In genomic region chr11:102780986-102781351, GRCm38 (mm10) we compare ENCODE assay signal across 18 mouse cellular contexts. TPM values are rescaled to one million over a fixed set of nuclear protein-coding genes. Genes with fewer than 3 reads are reported as not detected.
A peak's percentile ranks its signal among the peaks of the same experiment; 100 is the strongest.
DNase-seq lines count a peak whose midpoint lies in the region; ATAC-seq and TF ChIP-seq lines count a peak whose summit lies in the region.
"Had no signal": no experiment of that assay in that cellular context is flagged by ENCODE, and none has a peak within 500 bp of the region (broad histone marks: within the 10 kb centered on the region; RNA-seq: fewer than 3 reads in every experiment).

No protein-coding gene starts in this region.

- H3K4me3 ChIP-seq in hindbrain, embryonic 10.5 days, result no peak overlapping the region
- no peak overlapping the region for H3K4me3 ChIP-seq in hindbrain, embryonic 12.5 days
- H3K4me3 ChIP-seq in lung, postnatal 0 days (ENCODE audit: low read depth, low read length), result no peak overlapping the region
- H3K4me3 ChIP-seq in heart, postnatal 0 days (ENCODE audit: low read depth, low read length), result no peak overlapping the region
- H3K4me3 ChIP-seq: forebrain, embryonic 13.5 days; limb, embryonic 15.5 days had no signal

- TF ChIP-seq CTCF in lung, postnatal 0 days (IDR thresholded peaks at IDR 0.05), result no peak
- TF ChIP-seq CTCF in heart, postnatal 0 days (IDR thresholded peaks at IDR 0.05; ENCODE audit: low read depth), result no peak

- ATAC-seq in hindbrain, embryonic 12.5 days (ENCODE audit: low FRiP score), result no peak
- no peak for ATAC-seq in lung, postnatal 0 days
- no peak for ATAC-seq in heart, postnatal 0 days (ENCODE audit: insufficient read depth, low read depth)
- ATAC-seq: activated CD4-positive, CD25-positive, alpha-beta regulatory T cell, adult 4 months; forebrain, embryonic 13.5 days; Patski had no signal

- H3K27me3 ChIP-seq in hindbrain, embryonic 10.5 days (ENCODE audit: insufficient read depth, poor library complexity, severe bottlenecking), result peaks cover 31% of the 10 kb centered on the region
- no peaks in the 10 kb centered on the region for H3K27me3 ChIP-seq in hindbrain, embryonic 12.5 days
- no peaks in the 10 kb centered on the region for H3K27me3 ChIP-seq in lung, postnatal 0 days (replicated peaks; ENCODE audit: insufficient read depth, low read length)
- no peaks in the 10 kb centered on the region for H3K27me3 ChIP-seq in heart, postnatal 0 days (ENCODE audit: control insufficient read depth, insufficient read depth, low read length)
- H3K27me3 ChIP-seq: forebrain, embryonic 13.5 days; Patski had no signal

- no peak overlapping the region for H3K4me2 ChIP-seq in hindbrain, embryonic 12.5 days (replicated peaks)
- no peak overlapping the region for H3K4me2 ChIP-seq in lung, postnatal 0 days (replicated peaks; ENCODE audit: low read depth, low read length)
- peak overlapping the region; percentile 17 for H3K4me2 ChIP-seq in heart, postnatal 0 days (ENCODE audit: low read depth, low read length)
- H3K4me2 ChIP-seq: forebrain, embryonic 13.5 days; limb, embryonic 15.5 days had no signal

- no peak overlapping the region for H3K9ac ChIP-seq in hindbrain, embryonic 12.5 days
- H3K9ac ChIP-seq in lung, postnatal 0 days (replicated peaks; ENCODE audit: low read depth), result no peak overlapping the region
- H3K9ac ChIP-seq in heart, postnatal 0 days (replicated peaks; ENCODE audit: low read depth, low read length), result no peak overlapping the region
- H3K9ac ChIP-seq: forebrain, embryonic 13.5 days; limb, embryonic 15.5 days had no signal

- H3K27ac ChIP-seq in hindbrain, embryonic 10.5 days, result 0 out of 2 replicates have a peak overlapping the region, but pooled peaks have one; percentile 12
- no peak overlapping the region for H3K27ac ChIP-seq in hindbrain, embryonic 12.5 days
- peak overlapping the region; percentile 75 for H3K27ac ChIP-seq in lung, postnatal 0 days (ENCODE audit: low read length)
- peak overlapping the region; percentile 62 for H3K27ac ChIP-seq in heart, postnatal 0 days (ENCODE audit: low read depth)
- H3K27ac ChIP-seq: forebrain, embryonic 13.5 days; limb, embryonic 15.5 days had no signal

- H3K4me1 ChIP-seq in hindbrain, embryonic 10.5 days (replicated peaks), result peaks cover 40% of the 10 kb centered on the region
- H3K4me1 ChIP-seq in hindbrain, embryonic 12.5 days, result peaks cover 21% of the 10 kb centered on the region
- H3K4me1 ChIP-seq in lung, postnatal 0 days (ENCODE audit: insufficient read depth, low read depth, low read length), result peaks cover 11% of the 10 kb centered on the region
- H3K4me1 ChIP-seq in heart, postnatal 0 days (ENCODE audit: control insufficient read depth, insufficient read depth), result peaks cover 45% of the 10 kb centered on the region

- no peak for TF ChIP-seq EP300 in lung, postnatal 0 days (IDR thresholded peaks at IDR 0.05)
- TF ChIP-seq EP300 in heart, postnatal 0 days (IDR thresholded peaks at IDR 0.05; ENCODE audit: low read depth), result no peak

- H3K36me3 ChIP-seq in hindbrain, embryonic 10.5 days, result peaks cover 14% of the 10 kb centered on the region
- H3K36me3 ChIP-seq in hindbrain, embryonic 12.5 days, result peaks cover 10% of the 10 kb centered on the region
- H3K36me3 ChIP-seq in lung, postnatal 0 days (ENCODE audit: insufficient read depth, low read length), result no peaks in the 10 kb centered on the region
- no peaks in the 10 kb centered on the region for H3K36me3 ChIP-seq in heart, postnatal 0 days (replicated peaks; ENCODE audit: control insufficient read depth, insufficient read depth, low read length)

- no peaks in the 10 kb centered on the region for H3K9me3 ChIP-seq in hindbrain, embryonic 10.5 days
- no peaks in the 10 kb centered on the region for H3K9me3 ChIP-seq in hindbrain, embryonic 12.5 days (replicated peaks)
- H3K9me3 ChIP-seq in lung, postnatal 0 days (ENCODE audit: low read length), result no peaks in the 10 kb centered on the region
- no peaks in the 10 kb centered on the region for H3K9me3 ChIP-seq in heart, postnatal 0 days (replicated peaks; ENCODE audit: control insufficient read depth, low read length)
- H3K9me3 ChIP-seq: forebrain, embryonic 13.5 days; limb, embryonic 15.5 days had no signal

- peak; percentile 76 for DNase-seq in heart, adult 11 months
- no peak for DNase-seq in heart, adult 9 months (ENCODE audit: low spot score in 2 of 2)
- no peak for DNase-seq in hindbrain, embryonic 10.5 days (ENCODE audit: low spot score)
- no peak for DNase-seq in lung, postnatal 0 days (ENCODE audit: low spot score)
- no peak for DNase-seq in lung, postnatal 36 days
- no peak for DNase-seq in heart, postnatal 0 days (ENCODE audit: low spot score)
- DNase-seq: adrenal gland, postnatal 14 days; embryo, embryonic 11 days; thymus, postnatal 36 days had no signal

- 67% methylated on average over 10 of the region's 10 CpGs for WGBS in hindbrain, embryonic 10.5 days
- 60% methylated on average over 10 of the region's 10 CpGs for WGBS in hindbrain, embryonic 12.5 days
- WGBS in lung, postnatal 0 days, result 39% methylated on average over 10 of the region's 10 CpGs
- 30% methylated on average over 10 of the region's 10 CpGs for WGBS in heart, postnatal 0 days

RNA-seq across cellular contexts. Expression of gene Adam11, which starts 19.7 kb away (rescaled TPM):
- polyA plus RNA-seq in hindbrain, embryonic 10.5 days (2016; fragmentation: Nextera tagmentation; extraction: Ambion mirVana), result 14.6 and 22.6 TPM in 2 replicates
- polyA plus RNA-seq in hindbrain, embryonic 12.5 days (2016; fragmentation: Nextera tagmentation; extraction: Ambion mirVana), result 33.3 and 35.3 TPM in 2 replicates
- 0.78 and 1.8 TPM in 2 replicates for polyA plus RNA-seq in lung, postnatal 0 days (2015; fragmentation: Nextera tagmentation; extraction: Ambion mirVana)
- 7.4 and 13.6 TPM in 2 replicates for total RNA-seq in heart, postnatal 0 days (2014; rRNA removed; ENCODE audit: low replicate concordance)
- 3.2 and 3.4 TPM in 2 replicates for polyA plus RNA-seq in heart, postnatal 0 days (2015; fragmentation: Nextera tagmentation; extraction: Ambion mirVana)
- total RNA-seq: neutrophil, adult 5-6 weeks had no signal
- polyA plus RNA-seq: activated CD4-positive, CD25-positive, alpha-beta regulatory T cell, adult 4 months had no signal

RNA-seq across cellular contexts. Expression of gene Gjc1, which starts 38.5 kb away (rescaled TPM):
- 71.1 and 81.3 TPM in 2 replicates for polyA plus RNA-seq in hindbrain, embryonic 10.5 days (2016; fragmentation: Nextera tagmentation; extraction: Ambion mirVana)
- polyA plus RNA-seq in hindbrain, embryonic 12.5 days (2016; fragmentation: Nextera tagmentation; extraction: Ambion mirVana), result 77.6 and 81.3 TPM in 2 replicates
- polyA plus RNA-seq in lung, postnatal 0 days (2015; fragmentation: Nextera tagmentation; extraction: Ambion mirVana), result 35.9 and 37.0 TPM in 2 replicates
- 19.2 and 29.4 TPM in 2 replicates for total RNA-seq in heart, postnatal 0 days (2014; rRNA removed; ENCODE audit: low replicate concordance)
- 41.1 and 42.7 TPM in 2 replicates for polyA plus RNA-seq in heart, postnatal 0 days (2015; fragmentation: Nextera tagmentation; extraction: Ambion mirVana)
- total RNA-seq: monocyte, adult 5-6 weeks; neutrophil, adult 5-6 weeks had no signal

RNA-seq across cellular contexts. Expression of gene Higd1b, which starts 54.7 kb away (rescaled TPM):
- polyA plus RNA-seq in hindbrain, embryonic 10.5 days (2016; fragmentation: Nextera tagmentation; extraction: Ambion mirVana), result not detected in 2 replicates
- polyA plus RNA-seq in hindbrain, embryonic 12.5 days (2016; fragmentation: Nextera tagmentation; extraction: Ambion mirVana), result not detected in 2 replicates
- 111 and 138 TPM in 2 replicates for polyA plus RNA-seq in lung, postnatal 0 days (2015; fragmentation: Nextera tagmentation; extraction: Ambion mirVana)
- total RNA-seq in heart, postnatal 0 days (2014; rRNA removed; ENCODE audit: low replicate concordance), result 4.6 and 38.7 TPM in 2 replicates
- 11.7 and 13.2 TPM in 2 replicates for polyA plus RNA-seq in heart, postnatal 0 days (2015; fragmentation: Nextera tagmentation; extraction: Ambion mirVana)
- total RNA-seq: monocyte, adult 5-6 weeks; neutrophil, adult 5-6 weeks had no signal
- polyA plus RNA-seq: activated CD4-positive, CD25-positive, alpha-beta regulatory T cell, adult 4 months; liver, embryonic 16.5 days; Patski; small intestine, adult 2 months had no signal

Comparison
In these comparisons a context has a peak if more than half of its experiments do, and no peak if none do; other contexts are left out.
1. RNA of gene Higd1b, which starts 54.7 kb away (polyA plus RNA-seq): 111 to 138 TPM in lung, postnatal 0 days and 11.7 to 13.2 TPM in heart, postnatal 0 days; not detected in hindbrain, embryonic 12.5 days and not detected in hindbrain, embryonic 10.5 days; every median in the first group is over 10 times any median in the second.